Mouse (Mus musculus) megakaryocyte-erythroid progenitor cell, adult 5-6 weeks (primary cell): ENCODE data around the gene Aco1. TPM values are rescaled to one million over a fixed set of nuclear protein-coding genes. Genes with fewer than 3 reads are reported as not detected.

ENCODE experiments used
- ATAC-seq: replicated peaks from 2 replicates; pipeline ENCODE4 v1.8.0; 2016; ENCODE audit warnings: mild to moderate bottlenecking, inconsistent platforms; ENCODE audit not compliant: severe bottlenecking, poor library complexity, low FRiP score, low TSS enrichment
- total RNA-seq, 2 experiments: library from RNA; stranded (forward) in 1 of 2; stranded (reverse) in 1 of 2; fragments of 200-1000, 215-1000 nt in 1 of 2; fragments of >200 nt in 1 of 2; fragmentation: Nextera tagmentation in 1 of 2; gene quantifications; 2 replicates each; pipeline ENCODE4 v1.2.3; 2014 to 2017

Gene Aco1
- total RNA-seq, 2 experiments from 2014 or later, result 25.6 to 33.1 TPM

- ATAC-seq, result no peak
These were observed 13.3 kb downstream of the Aco1 start for GRCm38 (mm10) chr4:40156153-40156552.

- no peak for ATAC-seq
These were observed 14.0 kb downstream of the Aco1 start for GRCm38 (mm10) chr4:40156582-40157499.

- no peak for ATAC-seq
These were observed 14.8 kb downstream of the Aco1 start for GRCm38 (mm10) chr4:40157500-40158223.

- ATAC-seq, result no peak
These were observed 15.3 kb downstream of the Aco1 start for GRCm38 (mm10) chr4:40158224-40158540.

GRCm38 (mm10) chr4:40160591-40161434 is 17.9 kb downstream of the Aco1 start:
- no peak for ATAC-seq

- no peak for ATAC-seq
These were observed 20.8 kb downstream of the Aco1 start for GRCm38 (mm10) chr4:40163646-40164045.

GRCm38 (mm10) chr4:40171477-40171876 is 28.6 kb downstream of the Aco1 start:
- no peak for ATAC-seq

- ATAC-seq, result no peak
These were observed 29.5 kb downstream of the Aco1 start for GRCm38 (mm10) chr4:40172336-40172735.

GRCm38 (mm10) chr4:40174321-40174720 is 31.4 kb downstream of the Aco1 start:
- no peak for ATAC-seq

GRCm38 (mm10) chr4:40178584-40178983 is 35.7 kb downstream of the Aco1 start:
- ATAC-seq, result peak; percentile 59

GRCm38 (mm10) chr4:40180046-40180445 is 37.2 kb downstream of the Aco1 start:
- no peak for ATAC-seq

- no peak for ATAC-seq
These were observed 38.8 kb downstream of the Aco1 start for GRCm38 (mm10) chr4:40181681-40182080.

GRCm38 (mm10) chr4:40182651-40183320 is 39.9 kb downstream of the Aco1 start:
- ATAC-seq, result peak; percentile 91

- no peak for ATAC-seq
These were observed 40.9 kb downstream of the Aco1 start for GRCm38 (mm10) chr4:40183781-40184180.

- ATAC-seq, result no peak
These were observed 41.6 kb downstream of the Aco1 start for GRCm38 (mm10) chr4:40184470-40184869.

- ATAC-seq, result no peak
These were observed 45.1 kb downstream of the Aco1 start for GRCm38 (mm10) chr4:40187956-40188355.

- ATAC-seq, result no peak
These were observed 49.4 kb downstream of the Aco1 start for GRCm38 (mm10) chr4:40192246-40192645.

GRCm38 (mm10) chr4:40193461-40193860 is 50.6 kb downstream of the Aco1 start:
- no peak for ATAC-seq

- ATAC-seq, result peak; percentile 75
These were observed 52.5 kb downstream of the Aco1 start for GRCm38 (mm10) chr4:40195336-40195735.
